Mouse (Mus musculus): ENCODE results near the gene Usp30.

Usp30 gene

GRCm38 (mm10) chr5:114067543-114067942 lies 2.3 kb downstream of the Usp30 start:
- no peak for DNase-seq (ENCODE audit: low read depth)

DNA sequence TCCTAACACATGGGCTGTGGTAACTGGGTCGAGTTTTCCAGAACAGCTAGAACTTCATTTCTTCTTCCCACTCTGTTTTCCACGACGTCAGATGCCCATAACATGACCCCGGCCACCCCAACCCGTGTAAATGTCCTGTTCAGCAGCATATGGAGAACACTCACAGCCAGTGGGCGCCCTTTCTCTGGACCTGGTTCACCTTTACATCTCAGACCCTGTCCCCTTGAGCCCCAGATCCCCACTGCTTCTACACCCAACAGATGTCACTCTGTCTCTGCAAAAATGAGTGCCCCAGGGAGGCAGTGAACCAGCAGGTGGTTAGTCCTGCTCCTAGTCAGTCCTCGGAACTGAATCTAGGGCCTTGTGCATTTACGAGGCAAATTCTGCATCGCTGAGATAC lies 2.7 kb downstream of the Usp30 start:
- DNase-seq (ENCODE audit: low read depth), result no peak

GRCm38 (mm10) chr5:114070858-114071257 lies 5.6 kb downstream of the Usp30 start:
- DNase-seq (ENCODE audit: low read depth), result no peak

DNA sequence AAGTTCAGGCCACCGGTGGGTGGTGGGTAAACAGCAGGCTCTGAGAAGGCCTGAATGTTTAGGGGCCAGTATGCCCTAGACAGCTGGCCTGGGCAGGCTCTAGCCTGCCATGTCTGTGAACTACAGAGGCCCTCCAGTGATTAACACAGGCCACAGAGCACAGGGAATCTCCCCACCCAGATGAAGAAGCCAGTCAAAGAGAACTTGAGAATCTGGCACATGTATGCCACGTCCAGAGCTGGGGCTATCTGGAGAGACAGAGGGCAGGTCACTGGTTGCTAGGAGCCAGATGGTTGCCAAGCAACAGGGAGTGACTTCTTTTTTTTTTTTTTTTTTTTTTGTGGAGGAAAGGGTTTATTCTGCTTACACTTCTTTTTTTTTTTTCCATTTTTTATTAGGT lies 7.0 kb downstream of the Usp30 start:
- DNase-seq (ENCODE audit: low read depth), result no peak

GRCm38 (mm10) chr5:114077009-114077408 lies 11.7 kb downstream of the Usp30 start:
- DNase-seq (ENCODE audit: low read depth), result no peak

- DNase-seq (ENCODE audit: low read depth), result no peak
These were observed 20.2 kb downstream of the Usp30 start for GRCm38 (mm10) chr5:114085501-114085900.

GRCm38 (mm10) chr5:114087875-114088480 lies 22.7 kb downstream of the Usp30 start:
- DNase-seq (ENCODE audit: low read depth), result no peak

GRCm38 (mm10) chr5:114090421-114091013 lies 25.3 kb downstream of the Usp30 start:
- no peak for DNase-seq (ENCODE audit: low read depth)

GRCm38 (mm10) chr5:114091057-114091807 lies 26.0 kb downstream of the Usp30 start, which contains the start of gene Svop:
TSS of gene Svop (minus strand) at chr5:114091570.
- peak; percentile 83 for DNase-seq (ENCODE audit: low read depth)

DNA sequence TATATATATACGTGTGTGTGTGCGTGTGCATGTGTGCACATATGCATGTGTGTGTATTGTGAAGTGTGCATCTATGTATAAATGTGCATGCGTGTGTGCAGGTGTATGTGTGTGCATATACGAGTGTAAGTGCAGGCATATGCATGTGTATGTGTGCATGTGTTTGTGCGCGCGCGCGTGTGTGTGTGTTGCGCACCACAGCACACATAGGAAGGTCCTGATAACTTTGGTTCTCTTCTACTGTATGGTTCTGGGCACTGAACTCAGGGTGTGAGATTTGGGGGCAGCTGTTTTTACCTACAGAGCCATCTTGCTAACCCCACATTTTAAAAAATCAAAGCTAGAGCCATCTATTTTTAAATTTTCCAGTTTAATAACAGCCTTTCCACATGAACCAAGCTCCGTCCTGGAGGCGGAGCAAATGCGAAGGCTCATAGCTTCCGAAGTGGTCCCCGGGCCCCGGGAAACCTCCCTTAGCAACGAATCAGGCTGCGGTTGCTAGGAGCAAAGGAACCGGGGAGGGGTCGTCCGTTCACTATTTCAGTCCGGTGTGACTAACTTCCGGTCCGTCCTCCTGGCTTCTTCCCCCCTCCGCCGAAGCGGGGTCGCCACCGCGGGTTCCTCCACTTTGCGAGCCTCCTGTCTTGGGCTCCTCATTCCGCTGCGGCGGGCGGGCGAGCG lies 34.6 kb downstream of the Usp30 start:
- DNase-seq (ENCODE audit: low read depth), result peak; percentile 95

DNA sequence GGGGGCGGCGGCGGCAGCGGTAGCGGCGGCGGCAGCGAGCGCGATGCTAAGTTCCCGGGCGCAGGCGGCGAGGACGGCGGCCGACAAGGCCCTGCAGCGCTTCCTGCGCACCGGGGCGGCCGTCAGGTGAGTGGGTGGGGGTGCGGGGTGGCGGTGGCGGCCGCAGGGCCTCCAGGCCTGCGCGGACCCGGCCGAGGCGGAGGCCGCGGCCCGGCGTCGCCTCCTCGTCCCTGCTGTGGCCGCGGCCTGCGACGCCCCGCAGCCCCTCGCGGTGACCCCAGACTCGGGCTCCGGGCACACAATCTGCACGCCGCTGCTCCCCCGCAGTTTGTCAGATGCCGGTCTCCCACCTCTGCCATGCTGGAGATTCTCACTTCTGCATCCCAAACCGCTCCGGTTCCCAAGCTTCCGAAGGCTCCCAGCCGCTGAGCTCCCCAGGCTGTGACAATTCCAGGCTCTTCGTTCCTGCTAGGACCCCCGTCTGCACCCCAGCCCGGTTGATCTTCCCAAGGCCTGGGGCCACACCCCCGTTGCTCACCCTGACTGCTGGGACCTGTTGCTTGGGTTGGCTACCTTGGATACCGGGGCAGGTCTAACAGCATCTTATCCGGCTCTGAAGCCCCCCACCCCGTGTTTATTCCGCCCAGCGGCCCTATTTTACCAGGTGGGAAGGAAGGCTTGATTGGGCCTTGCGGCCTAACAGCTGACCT lies 35.3 kb downstream of the Usp30 start:
- DNase-seq (ENCODE audit: low read depth), result no peak

DNA sequence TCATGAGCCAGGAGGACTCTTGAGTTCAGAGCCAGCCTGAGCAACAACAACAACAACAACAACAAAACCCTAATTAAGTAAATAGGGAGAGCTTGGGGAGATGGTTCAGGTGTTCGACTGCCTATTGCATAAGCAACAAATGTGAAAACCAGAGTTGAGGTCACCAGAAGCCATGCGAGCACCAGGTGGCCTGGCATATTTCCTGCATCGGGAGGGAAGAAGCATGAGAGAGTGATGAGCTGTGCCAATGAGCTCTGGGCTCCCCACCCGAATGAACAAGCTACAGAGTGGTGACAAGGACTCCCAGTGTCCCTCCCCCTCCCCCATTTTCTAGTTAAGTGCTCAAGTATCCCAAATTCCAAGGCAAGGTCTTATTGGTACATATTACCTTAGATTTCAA lies 36.6 kb downstream of the Usp30 start:
- DNase-seq (ENCODE audit: low read depth), result no peak

- DNase-seq (ENCODE audit: low read depth), result no peak
These were observed 37.5 kb downstream of the Usp30 start for GRCm38 (mm10) chr5:114102807-114103206.

DNA sequence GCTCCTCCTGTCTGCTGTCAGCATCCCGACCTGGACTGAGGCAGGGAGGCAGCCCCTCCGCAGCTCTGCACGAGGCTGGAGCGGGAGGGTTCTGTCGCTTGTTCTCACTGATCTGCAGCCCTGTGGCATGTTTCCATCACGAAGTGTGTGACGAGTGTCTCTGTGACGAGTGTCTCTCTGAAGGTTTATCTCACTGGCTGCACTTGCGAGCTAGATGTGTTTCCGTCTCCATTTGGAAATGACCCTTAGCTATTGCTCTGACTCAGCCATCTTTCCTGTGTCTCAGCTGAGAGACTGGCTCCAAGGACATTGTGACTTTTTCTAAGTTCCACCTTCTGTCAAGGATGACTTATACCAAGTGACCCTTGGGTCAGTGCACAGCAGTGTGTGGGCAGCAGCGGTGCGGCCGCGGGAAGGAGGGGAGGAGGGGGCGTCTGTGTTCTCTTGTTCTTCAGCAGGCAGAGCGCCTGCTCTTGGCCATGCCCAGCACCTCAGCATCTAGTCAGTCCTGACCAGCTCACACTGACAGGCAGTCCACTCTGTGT lies 41.2 kb downstream of the Usp30 start:
- DNase-seq (ENCODE audit: low read depth), result no peak

- DNase-seq (ENCODE audit: low read depth), result peak; percentile 16
These were observed 48.1 kb downstream of the Usp30 start for GRCm38 (mm10) chr5:114113334-114113733.

DNA sequence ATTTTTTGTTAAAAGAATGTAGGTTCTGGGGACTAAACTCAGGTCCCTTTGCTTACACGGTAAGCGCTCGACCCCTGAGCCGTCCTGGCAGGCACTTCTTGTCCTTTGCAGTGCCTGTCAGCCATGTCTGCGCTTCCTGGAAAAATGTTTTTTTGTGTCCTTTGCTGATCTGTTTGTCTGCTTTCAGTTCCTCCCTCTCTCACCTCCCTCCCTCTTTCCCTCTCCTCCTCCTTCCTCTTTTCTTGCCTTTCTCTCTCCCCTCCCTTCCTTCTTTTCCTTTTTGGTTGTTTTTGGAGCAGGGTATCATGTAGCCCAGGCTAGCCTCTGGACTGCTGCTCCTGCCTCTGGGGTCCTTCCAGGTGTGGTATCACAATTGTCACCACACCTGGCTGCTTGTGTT lies 49.8 kb downstream of the Usp30 start:
- DNase-seq (ENCODE audit: low read depth), result no peak

GRCm38 (mm10) chr5:114116586-114116985 lies 51.3 kb downstream of the Usp30 start:
- no peak for DNase-seq (ENCODE audit: low read depth)

GRCm38 (mm10) chr5:114119806-114120205 lies 54.5 kb downstream of the Usp30 start:
- DNase-seq (ENCODE audit: low read depth), result no peak

GRCm38 (mm10) chr5:114126008-114126407 lies 60.7 kb downstream of the Usp30 start:
- DNase-seq (ENCODE audit: low read depth), result no peak

DNA sequence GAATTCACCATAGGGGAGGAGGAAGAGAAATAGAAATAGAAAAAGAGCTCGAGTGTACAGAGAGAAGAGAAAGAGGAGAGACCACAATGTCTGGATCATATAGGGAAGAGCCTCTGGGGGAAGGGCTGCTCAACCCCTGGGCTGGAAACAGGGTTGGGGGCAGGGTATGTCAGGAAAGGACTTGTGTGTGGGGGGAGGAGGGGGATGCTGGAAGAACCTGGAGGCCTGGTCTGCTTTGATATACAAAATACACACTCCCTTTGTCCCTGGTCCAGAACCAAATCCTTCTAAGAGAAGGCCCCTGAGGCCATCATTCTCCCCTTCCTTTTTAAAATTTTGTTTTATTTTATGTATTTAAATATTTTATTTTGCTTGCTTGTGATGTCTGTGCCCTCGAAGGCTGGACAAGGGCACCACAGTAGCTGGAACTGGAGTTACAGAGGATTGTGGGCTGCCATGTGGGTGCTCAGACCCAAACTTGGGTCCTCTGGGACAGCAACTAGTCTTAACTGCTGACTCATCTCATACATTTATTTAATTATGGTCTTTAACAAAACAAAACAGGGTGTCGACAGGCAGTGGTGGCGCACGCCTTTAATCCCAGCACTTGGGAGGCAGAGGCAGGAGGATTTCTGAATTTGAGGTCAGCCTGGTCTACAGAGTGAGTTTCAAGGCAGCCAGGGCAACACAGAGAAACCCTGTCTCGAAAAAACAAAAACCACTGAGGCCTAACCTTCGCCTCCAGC lies 61.4 kb downstream of the Usp30 start:
- no peak for DNase-seq (ENCODE audit: low read depth)

Measured in NIH3T3 (cell line).